Mouse (Mus musculus) small intestine, adult 2 months (tissue): ENCODE results near the gene Col4a3bp.

Experiments
- CTCF ChIP-seq: fragments of 200-500 bp; IDR thresholded peaks from 2 replicates; pipeline ENCODE4 v1.5.1; 2012; ENCODE audit warnings: low read depth, mild to moderate bottlenecking, control low read depth, inconsistent platforms, low read length, moderate library complexity, mixed read lengths; ENCODE audit not compliant: insufficient replicate concordance, insufficient read length; ENCODE audit errors: extremely low read depth
- POLR2A ChIP-seq: fragments of 200-500 bp; IDR thresholded peaks from 2 replicates; pipeline ENCODE4 v1.6.1; 2012; ENCODE audit warnings: low read depth, mild to moderate bottlenecking, control low read depth, inconsistent platforms, low read length, moderate library complexity

GRCm38 (mm10) chr13:96681088-96681620 is 138.7 kb downstream of the Col4a3bp start:
- TF ChIP-seq CTCF (no peak), POLR2A (no peak)
